Mouse (Mus musculus) urinary bladder, postnatal 14 days (tissue): ENCODE measurements around the gene Stil.
"Not testable (repeated sequence)": the region's sequence is repeated elsewhere in the genome, so short reads cannot be mapped to it uniquely, and the experiment has no call there.

ENCODE experiments used
- DNase-seq: peaks from one replicate; pipeline ENCODE4 v3.0.0; 2021; ENCODE audit warnings: low spot score

Stil gene

DNA sequence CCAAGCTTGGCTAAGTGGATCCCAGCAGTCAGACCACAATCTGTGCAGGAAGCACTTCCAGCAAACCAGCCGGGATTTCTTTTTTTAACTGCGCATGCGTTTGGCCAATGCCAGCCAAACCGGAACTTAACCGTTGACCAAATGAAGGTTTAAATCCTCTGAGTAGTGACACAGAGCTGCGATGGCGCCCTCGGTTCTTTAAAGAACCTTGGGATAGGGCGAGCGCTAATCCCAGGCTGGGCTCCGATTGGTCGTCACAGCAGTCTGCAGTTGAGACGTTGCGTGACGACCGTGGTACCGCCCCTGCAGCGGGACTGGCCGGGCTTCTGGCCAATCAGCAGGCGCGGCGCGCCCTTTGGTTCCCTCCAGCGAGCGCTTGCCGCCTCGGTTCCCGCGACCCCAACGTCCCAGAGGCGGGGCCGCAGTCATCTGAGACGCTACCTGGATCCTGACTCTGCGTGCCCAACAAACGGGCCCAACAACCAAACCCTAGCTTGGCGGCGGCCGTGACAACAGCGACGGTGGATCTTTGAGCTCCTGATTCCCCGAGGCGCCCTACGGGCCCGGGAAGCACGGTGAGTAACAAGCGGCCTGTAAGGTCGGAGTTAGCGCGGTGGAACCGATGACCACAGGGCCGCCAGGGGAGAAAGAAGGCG lies at the start of gene Stil:
Gene Stil, plus strand, starts transcription at position 387 of the 656 bp plus-strand sequence.
- DNase-seq, result peak; percentile 97

DNA sequence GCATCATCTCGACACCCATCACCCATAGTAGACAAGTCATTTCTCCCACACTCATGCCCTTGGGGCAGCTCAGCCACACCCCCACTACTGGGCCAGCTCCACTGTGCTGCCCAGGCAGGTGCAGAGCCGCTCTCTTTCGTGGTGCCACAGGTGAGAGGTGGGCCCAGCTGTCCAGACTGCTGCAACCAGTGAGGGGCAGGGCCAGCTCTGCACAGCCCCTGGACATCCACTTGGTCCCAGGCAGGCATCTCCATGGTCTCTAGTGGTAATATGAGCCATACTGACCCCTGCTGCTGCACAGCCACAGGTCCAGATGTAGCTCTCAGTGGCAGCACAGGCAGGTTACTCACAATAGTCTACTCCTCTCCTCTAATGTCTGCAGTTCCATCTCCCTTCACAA lies 46.8 kb upstream of the Stil start:
- no peak for DNase-seq

DNA sequence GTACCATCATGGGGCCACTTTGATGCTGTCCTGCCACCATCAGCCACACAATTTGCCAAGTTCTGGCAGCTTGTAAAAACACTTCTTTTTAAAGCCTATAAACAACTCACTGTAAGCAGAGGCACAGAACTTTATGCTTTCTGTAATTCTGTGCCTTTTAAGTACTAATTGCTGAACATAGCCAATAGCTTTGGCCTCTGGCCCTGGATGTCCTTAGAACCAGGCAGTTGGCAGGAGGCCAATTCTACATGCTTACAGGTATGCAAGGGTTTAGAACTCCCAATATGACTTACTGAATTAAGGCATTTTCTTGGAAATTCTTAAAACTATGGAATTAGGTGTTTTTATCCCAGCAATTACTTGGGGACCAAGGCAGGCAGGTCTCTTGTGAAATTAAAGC lies 42.6 kb upstream of the Stil start:
- no peak for DNase-seq

DNA sequence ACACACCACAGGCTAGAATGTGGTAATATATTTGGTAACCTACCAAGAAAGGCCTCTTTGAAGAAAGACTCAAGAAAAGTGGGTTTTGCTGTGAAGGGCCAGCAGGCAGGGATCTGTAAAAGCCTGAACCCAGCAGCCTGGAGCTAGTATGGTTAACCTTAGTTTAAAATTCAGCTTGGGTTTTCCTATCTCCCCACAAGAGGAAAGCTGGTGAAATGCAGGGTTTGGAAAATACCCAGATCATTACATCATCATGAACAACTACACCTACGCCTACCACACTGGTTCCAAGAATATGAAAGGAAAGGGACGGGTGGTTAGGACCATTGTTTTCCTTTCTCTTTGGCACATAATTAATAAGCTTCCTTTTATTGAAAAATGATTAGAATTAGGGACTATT lies 41.7 kb upstream of the Stil start:
- DNase-seq, result no peak

DNA sequence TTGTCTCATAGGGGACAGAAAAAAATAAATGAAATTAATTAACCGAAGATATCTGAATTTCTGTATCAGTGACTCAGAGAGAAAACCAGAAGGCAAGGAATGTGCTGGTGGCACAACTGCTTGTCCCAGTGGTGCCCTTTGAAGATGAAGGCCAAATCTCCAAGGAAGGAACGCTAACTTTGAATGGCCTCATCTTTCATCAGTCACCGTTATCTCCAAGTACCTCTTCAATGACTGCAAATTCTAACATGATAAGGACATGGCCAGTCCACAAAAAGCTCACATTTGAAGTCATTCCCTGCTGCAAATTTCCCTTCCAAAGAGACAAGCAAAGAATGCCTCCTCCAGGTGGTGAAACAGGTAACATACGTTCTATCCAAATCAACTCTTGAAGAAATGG lies 41.2 kb upstream of the Stil start:
- DNase-seq, result no peak

DNA sequence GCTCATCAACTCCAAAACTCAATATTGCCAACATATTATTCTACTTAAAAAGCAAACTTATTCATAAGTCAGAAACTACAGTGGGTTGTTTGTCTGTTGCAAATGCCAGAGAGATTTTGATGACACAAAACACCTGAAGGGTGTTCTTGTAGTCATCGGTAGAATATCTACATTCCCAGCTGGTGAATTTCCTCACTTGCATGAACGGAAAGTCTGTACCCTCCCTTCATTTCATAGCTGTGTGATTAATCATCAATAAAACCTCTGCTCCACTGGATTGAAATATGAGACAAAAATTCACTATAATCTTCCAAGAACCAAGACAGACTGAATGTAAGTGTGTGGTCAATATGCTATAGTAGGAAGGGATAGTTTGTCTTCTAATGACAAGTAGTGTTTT lies 40.4 kb upstream of the Stil start:
- DNase-seq, result no peak

DNA sequence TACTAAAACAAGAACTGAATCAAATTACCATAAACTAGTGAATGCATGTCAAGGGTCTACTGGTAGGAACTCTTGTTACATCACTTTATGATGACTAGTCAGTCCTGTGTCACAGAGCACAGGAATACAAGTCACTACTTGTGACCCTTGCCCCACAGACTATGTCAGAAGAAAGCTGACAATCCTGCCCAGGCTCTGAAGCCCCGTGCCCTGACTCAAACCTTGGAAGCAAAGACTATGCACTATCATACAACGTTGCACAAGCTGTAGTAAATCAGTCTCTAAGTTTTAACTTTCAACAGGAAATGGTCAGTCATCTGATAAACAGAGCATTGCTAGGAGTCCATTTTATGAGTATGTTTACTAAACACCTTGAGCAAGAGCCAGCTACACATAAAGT lies 39.1 kb upstream of the Stil start:
- not testable (repeated sequence) for DNase-seq

DNA sequence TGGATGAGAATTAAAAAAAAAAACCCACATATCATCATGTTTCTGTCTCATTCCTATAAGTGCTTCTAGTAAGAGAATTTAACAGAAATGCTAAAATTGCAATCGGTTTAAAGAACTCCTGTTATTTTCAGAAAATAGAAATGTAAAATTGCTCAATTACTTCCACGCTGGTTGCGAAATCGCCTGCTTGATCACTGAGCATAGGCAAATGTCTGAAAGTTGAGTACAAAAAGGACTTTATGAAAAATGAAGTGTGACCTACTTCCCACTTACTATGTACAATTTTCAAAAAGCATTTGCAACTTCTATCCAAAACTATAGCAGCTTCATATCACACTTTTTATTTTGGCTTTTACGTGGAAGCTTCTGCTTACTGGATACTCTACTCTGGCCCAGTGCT lies 29.2 kb upstream of the Stil start:
- no peak for DNase-seq

DNA sequence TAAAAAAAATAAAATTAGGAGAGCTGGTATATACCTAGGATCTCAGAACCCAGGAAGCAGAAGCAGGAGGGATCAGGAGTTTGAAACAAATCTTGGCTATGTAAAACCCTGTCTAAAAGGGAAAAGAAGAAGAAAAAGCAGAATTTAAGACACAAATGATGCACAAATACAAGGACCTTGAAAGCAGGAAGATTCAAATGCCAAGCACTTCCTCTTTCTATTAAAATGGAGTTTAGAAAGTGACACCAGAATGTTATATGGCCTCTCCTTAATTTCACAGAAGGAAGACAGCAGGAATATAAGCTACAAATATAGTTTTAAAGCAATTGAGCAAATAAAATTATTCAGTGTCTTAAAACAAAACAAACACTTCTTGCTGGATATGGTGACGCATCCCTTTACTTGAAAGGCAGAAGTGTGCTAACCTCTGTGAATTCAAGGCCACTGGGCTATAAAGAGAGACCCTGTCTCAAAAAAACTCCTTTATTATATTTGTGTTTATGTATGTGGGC lies 26.7 kb upstream of the Stil start:
- no peak for DNase-seq

DNA sequence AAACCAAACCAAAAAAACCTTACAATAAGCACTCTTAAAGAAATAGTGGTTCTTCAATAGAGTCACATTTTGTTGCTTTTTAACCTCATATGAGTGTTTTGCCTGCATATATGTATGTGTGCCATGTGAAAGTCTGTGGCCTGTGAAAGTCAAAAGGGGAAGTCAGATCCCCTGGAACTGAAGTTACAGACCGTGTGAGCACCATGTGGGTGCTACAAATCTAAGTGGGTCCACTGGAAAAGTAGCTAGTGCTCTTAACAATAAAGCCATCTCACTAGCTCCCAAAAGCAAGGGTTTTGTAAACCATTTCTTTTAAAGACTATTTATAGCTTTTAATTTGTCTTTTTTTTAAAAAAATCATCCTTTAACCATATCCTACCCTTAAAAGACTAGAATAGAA lies 17.3 kb upstream of the Stil start:
- DNase-seq, result no peak

DNA sequence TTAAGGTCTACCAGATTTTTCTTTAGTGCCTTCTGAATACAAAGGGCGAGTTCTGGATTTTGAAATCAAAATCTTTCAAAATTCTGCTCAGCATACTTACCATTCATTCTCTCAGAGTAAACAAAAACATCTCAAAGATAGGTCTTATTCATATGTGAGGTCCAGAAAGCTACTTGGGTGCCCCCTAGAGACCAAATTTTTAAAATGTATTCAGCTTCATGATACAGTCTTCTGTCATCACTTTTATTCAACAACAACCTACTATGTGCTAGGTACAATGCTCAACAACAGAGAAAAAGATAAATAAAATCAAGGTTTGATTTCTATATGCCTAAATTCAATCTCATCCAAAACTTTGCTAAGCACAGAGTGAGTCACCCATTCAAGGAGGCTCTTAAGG lies 16.9 kb upstream of the Stil start:
- no peak for DNase-seq

DNA sequence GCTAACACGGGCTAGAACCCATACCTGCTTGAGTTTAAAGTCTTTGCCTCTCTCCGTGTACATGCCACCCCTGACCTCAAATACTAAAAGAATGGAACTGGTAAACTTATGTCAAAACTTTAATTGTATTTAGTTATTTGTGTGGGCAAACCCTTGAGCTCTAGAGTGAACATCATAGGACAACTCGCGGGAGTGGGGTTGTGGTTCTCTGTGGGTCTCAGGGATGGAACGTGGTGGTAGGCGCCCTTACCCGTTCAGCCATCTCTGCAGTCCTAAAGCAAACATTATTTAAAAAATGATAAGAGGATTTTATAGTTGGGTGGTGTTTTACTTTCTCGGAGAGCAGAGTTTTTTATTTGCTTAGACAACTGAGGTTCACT lies 13.8 kb upstream of the Stil start:
- no peak for DNase-seq

DNA sequence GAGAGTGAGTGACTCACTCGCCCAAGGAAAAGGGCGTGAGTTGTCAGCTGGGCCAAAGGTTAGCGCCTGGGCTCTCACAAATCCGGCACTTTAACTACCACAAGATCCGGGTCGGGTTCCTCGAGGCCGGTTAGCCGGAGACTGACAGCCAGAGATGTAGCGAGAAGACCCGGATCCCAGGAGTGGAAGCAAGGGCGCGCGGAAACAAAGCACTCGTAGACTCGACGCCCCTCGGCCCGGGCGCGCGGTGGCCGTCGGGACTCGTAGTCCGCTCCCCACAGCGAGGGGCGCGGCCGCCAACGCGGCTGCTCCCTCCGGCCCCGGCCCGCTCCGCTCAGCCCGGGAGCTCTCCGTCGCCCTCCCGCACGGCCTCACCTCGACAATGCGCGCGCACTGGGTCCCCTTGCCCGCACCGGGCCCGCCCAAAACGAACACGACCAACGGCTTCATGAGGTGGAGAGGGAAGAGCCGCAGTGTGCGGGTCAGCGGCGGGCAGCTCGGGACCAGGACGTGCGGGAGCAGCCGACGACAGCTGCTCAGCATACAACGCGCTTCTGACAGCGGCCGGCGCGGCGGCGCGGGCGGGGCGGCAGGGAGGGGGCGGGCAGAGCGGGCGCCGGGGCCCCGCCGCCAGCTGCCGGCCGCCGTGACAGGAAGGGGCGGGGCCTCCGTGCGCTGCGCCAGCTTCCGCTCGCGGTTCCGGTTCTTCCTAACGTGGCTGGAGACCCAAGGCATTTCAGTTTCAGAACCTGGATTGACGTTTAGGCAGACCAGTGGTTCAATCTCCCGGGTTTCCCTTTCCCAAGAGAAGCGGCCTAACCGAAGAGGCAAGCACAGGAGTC lies 13.1 kb upstream of the Stil start, which contains the start of gene Cmpk1:
Gene Cmpk1, minus strand, starts transcription at position 651 of the 842 bp plus-strand sequence.
- DNase-seq, result peak; percentile 88

DNA sequence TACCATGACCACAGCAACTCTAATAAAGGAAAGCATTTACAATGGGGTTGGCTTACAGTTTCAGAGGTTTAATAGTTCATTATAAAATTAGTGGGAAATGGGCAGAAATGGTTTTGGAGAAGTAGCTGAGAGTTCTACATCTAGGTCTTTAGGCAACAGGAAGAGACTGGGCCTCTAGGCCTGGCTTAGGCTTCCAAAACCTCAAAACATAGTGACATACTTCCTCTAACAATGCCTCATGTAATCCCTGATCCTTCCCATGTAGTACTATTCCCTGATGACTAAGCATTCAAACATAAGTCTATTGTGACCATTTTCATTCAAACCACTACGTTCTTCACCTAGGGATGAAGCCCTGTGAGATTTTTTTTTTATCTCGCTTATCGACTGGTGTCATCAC lies 5.7 kb upstream of the Stil start:
- no peak for DNase-seq

DNA sequence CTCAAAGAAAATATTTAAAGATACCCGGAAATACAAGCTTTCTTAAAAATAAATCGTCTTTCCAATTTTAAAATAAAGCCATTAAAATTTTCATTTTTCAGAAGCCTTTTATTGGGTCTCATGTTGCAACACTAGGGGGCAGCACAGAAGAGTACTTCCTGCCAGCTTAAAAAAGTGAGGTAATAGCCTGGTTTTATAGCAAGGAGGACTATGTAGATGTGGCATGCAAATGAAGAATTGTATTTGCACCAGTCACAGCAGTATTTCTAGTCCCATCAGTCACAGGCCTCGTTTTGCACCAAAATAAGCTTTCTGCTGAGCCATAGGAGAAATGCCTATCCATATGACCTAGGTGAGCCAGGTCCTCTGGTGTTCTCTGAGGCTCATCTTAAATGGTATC lies 2.9 kb upstream of the Stil start:
- peak; percentile 21 for DNase-seq

DNA sequence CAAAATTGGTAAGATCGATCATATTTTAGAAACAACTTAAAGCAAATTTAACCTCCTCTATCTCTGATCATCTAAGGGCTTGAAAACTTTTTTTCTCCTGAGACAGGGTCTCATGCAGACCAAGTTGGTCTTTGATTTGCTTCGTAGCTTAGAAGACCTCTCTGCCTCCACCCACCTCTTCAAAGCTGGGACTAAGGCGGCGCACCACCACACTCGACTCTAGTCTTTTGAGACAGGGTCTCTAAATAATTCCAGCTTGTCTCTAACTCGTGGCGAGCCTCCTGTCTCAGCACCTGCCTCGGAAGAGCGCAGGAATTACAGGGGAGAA lies 550 bp upstream of the Stil start:
- DNase-seq, result no peak

DNA sequence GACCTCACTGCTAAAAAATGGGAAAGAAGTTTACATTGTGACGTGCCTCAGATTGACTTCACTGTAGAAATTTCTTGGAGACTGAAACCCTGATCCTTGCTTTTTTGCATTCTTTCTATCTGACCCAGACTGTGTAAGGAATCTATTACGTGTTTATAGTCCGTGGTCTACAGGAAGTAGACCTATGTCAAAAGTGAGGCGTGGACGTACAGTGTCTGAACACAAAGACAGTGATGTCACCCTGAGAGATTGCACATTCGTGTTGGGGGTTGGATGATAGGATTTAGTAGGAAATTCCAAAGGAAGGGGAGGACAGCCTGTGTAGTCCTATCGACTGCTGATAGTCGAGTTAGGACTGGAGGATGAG lies 453 bp downstream of the Stil start:
- DNase-seq, result no peak

DNA sequence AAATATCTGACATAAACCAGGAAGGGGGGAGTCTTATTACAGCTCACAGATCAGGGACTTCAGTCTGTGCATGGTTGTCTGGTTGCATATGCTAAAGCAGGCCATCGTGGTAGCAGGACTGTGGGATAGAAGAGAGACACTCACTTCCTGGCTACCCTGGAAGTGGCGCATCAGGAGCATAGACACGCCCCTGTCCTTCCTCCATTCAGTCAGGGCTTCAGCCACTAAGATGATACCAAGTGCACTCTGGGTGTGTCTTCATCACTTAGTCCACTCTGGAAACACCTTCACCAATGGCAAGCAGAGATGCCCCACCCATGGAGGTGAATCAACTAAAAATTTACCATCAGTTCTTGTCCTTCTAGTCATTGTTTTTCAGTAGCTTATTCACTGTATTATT lies 14.3 kb downstream of the Stil start:
- no peak for DNase-seq

DNA sequence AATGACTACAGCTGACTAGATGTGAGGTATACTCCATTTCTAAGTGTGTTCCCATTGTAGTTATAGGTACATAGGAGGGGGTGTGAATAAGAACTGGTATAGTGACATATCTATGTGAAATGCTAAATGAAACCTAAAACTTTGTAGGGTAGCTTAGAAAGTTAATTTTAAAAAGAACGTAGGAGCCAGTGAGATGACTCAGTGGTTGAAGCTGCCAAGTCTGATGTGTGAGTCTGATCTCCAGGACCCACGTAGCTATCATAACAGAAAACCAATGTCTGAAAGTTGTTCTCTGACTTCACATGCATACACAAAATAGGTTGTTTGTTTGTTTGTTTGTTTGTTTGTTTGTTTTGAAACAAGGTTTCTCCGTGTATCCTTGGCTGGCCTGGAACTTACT lies 20.0 kb downstream of the Stil start:
- DNase-seq, result no peak

DNA sequence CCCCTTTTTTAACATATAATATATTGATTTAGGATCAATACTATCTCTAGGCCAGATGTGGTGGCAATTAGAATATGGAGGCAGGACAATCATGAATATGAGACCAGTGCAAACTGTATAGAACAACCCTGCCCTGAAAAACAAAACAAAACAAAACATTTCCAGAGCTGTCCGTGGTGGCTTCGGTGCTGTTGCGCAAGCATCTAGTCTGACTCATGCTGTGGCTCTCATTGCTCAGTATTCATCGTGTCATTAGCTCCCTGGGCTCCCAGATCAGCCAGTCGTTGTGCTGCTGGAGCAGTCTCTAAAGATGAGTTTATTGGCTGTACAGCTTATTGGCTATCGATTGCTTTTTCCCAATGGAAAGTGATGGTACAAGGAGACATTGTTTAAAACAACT lies 35.1 kb downstream of the Stil start:
- peak; percentile 26 for DNase-seq

DNA sequence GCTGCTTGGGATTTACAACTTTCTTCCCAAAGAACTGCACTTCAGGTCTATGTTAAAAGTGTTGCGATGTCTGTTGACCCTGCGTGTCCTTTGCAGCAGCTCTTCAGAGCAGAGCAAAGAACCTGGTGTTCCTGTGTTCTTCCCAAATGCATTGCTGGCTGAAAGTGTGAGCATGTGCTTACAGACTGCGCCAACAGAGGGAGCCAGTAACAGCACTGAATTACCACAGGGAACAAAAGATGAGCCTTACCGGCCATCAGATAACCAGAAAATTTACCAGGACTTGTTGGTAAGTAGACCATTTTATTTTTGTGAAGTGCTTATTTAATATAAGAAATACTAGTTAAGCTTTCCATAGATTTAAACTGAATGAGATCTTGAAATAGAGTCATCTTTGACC lies 38.3 kb downstream of the Stil start:
- DNase-seq, result peak; percentile 30

DNA sequence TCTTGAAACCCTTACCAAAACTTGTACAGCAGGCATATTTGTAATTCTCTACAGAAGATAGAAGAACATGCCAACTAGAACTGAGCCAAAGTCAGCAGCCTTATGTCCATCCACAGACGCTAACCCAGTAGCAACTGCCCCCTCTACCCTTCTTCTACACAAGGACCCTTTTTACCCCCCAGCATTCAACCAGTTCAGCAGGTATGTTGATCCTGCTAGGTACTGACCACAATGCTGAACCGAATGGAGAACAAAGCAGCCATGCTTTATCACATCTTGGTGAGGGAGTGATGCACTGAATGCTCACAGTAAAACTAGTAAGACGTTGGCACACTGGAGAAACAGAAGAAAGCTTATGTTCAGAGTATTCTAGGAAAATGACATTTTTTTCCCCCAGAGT lies 45.7 kb downstream of the Stil start:
- DNase-seq, result no peak

DNA sequence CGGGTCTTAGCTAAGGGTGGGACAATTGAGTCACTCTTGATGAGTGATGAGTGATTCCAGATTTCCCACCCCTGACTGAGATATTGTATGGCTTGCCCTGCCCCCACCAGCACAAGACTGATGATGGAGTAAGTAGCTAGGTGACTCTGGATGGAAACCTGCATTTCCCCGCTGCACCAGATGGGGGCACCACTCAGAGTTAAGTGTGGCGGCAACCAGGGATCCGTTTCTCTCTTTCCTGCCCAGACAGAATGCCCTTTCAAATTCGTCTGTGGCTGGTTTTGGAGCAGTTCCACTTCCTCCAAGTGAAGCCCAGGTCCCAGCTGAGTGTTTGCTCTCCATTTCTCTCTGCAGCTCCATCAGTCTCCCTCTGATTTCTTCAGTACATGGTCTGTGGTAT lies 47.8 kb downstream of the Stil start:
- peak; percentile 50 for DNase-seq

DNA sequence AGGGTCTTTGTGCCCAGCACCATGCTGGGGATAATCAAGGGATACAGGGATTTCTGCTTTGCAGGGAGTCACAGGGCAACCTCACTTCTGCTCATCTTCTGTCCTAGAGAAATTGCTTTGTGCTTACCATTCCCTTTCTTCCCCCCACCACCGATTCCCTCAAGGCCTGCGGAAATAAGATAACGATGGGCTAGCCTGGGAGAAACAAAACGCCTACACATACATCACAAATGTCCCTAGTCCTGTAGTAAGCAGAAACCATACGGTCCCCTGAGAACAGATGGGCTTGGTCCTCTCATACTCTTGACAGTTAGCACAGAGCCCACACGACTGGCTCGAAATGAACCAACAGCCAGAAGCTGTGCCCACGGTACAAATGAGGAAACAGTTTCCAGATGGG lies 48.2 kb downstream of the Stil start:
- DNase-seq, result no peak
